In genomic region chr17:53587074-53587851, GRCm38 (mm10) we compare ENCODE assay signal across 7 mouse cellular contexts. TPM values are rescaled to one million over a fixed set of nuclear protein-coding genes. Genes with fewer than 3 reads are reported as not detected.
DNase-seq lines count a peak whose midpoint lies in the region; ATAC-seq and TF ChIP-seq lines count a peak whose summit lies in the region.

No protein-coding gene starts in this region.

- H3K9ac ChIP-seq in hindbrain, postnatal 0 days (replicated peaks; ENCODE audit: low read length) = no peak overlapping the region

- no peaks in the 10 kb centered on the region for H3K9me3 ChIP-seq in hindbrain, postnatal 0 days (ENCODE audit: low read length)

- WGBS in hindbrain, postnatal 0 days = 19% methylated on average over 14 of the region's 14 CpGs

- H3K4me1 ChIP-seq in hindbrain, postnatal 0 days (ENCODE audit: insufficient read depth, low read length) = peaks cover 15% of the 10 kb centered on the region

- no peaks in the 10 kb centered on the region for H3K27me3 ChIP-seq in hindbrain, postnatal 0 days (ENCODE audit: insufficient read depth, low read length)

- peak overlapping the region; percentile 82 for H3K27ac ChIP-seq in gastrocnemius, adult 2 months
- peak overlapping the region; percentile 76 for H3K27ac ChIP-seq in hindbrain, postnatal 0 days
- peak overlapping the region; percentile 36; the same call in 1 of the 2 replicates for H3K27ac ChIP-seq in left cerebral cortex, adult 2 months

- H3K4me2 ChIP-seq in hindbrain, postnatal 0 days (ENCODE audit: low read depth, low read length) = peak overlapping the region; percentile 42

- no peak for TF ChIP-seq CTCF in gastrocnemius, adult 2 months (IDR thresholded peaks at IDR 0.05)
- TF ChIP-seq CTCF in hindbrain, postnatal 0 days (IDR thresholded peaks at IDR 0.05; ENCODE audit: low read depth) = no peak
- TF ChIP-seq CTCF in left cerebral cortex, adult 2 months (IDR thresholded peaks at IDR 0.05) = no peak

- peak; percentile 75 for DNase-seq in T-cell, adult 2 months (ENCODE audit: low spot score)
- DNase-seq in cerebellum, adult 18-20 months = peak; percentile 79 to 84
- DNase-seq in gastrocnemius, adult 2 months = peak; percentile 91
- peak; percentile 86 for DNase-seq in hindbrain, postnatal 0 days (ENCODE audit: low spot score)
- peak; percentile 55 to 68 for DNase-seq in left cerebral cortex, adult 2 months (ENCODE audit: extremely low spot score in 1 of 2, low spot score in 2 of 2)
- peak; percentile 40 to 54 for DNase-seq in spleen, adult 18-20 months

- peak overlapping the region; percentile 54 for H3K4me3 ChIP-seq in gastrocnemius, adult 2 months
- H3K4me3 ChIP-seq in hindbrain, postnatal 0 days (ENCODE audit: low read length) = no peak overlapping the region
- H3K4me3 ChIP-seq in left cerebral cortex, adult 2 months = no peak overlapping the region

- no peaks in the 10 kb centered on the region for H3K36me3 ChIP-seq in hindbrain, postnatal 0 days (ENCODE audit: insufficient read depth, low read length)

- peak; percentile 79 for ATAC-seq in hindbrain, postnatal 0 days
- ATAC-seq in megakaryocyte-erythroid progenitor cell, adult 5-6 weeks (replicated peaks; ENCODE audit: low FRiP score, low TSS enrichment, poor library complexity, severe bottlenecking) = peak; percentile 98

- intact Hi-C loops in gastrocnemius, adult 2 months (cut with DNase I) = no loop called here
- intact Hi-C loops in left cerebral cortex, adult 2 months (cut with DNase I) = loop anchor here (1.0 kb wide), 1 partner anchor 91 kb away; no protein-coding TSS in a partner anchor

RNA-seq across cellular contexts. Expression of gene Kat2b, which starts 20.6 kb away (rescaled TPM):
- total RNA-seq in gastrocnemius, adult 2 months (2021) = 10 to 100 TPM; 65.7 to 70.4 TPM
- 17.5 and 20.6 TPM in 2 replicates for total RNA-seq in hindbrain, postnatal 0 days (2014; rRNA removed)
- 4.2 and 4.6 TPM in 2 replicates for polyA plus RNA-seq in hindbrain, postnatal 0 days (2015; fragmentation: Nextera tagmentation; extraction: Ambion mirVana)
- total RNA-seq in left cerebral cortex, adult 2 months (2021) = 10 to 100 TPM; 17.1 to 18.4 TPM
- total RNA-seq in megakaryocyte-erythroid progenitor cell, adult 5-6 weeks (2014; fragmentation: Nextera tagmentation) = 27.8 and 33.9 TPM in 2 replicates
- 24.5 and 53.7 TPM in 2 replicates for total RNA-seq in megakaryocyte-erythroid progenitor cell, adult 5-6 weeks (2017)

RNA-seq across cellular contexts. Expression of gene Pp2d1, which starts 48.0 kb away (rescaled TPM):
- total RNA-seq in gastrocnemius, adult 2 months (2021) = not detected
- total RNA-seq in hindbrain, postnatal 0 days (2014; rRNA removed) = not detected in 2 replicates
- 0.21 TPM in 2 replicates for polyA plus RNA-seq in hindbrain, postnatal 0 days (2015; fragmentation: Nextera tagmentation; extraction: Ambion mirVana)
- not detected for total RNA-seq in left cerebral cortex, adult 2 months (2021)
- 0.28 TPM in 1 of 2 replicates, not detected in the other for total RNA-seq in megakaryocyte-erythroid progenitor cell, adult 5-6 weeks (2014; fragmentation: Nextera tagmentation)
- 0.05 TPM in 1 of 2 replicates, not detected in the other for total RNA-seq in megakaryocyte-erythroid progenitor cell, adult 5-6 weeks (2017)
